Mouse (Mus musculus): ENCODE results near the gene Amhr2. TPM values are rescaled to one million over a fixed set of nuclear protein-coding genes. Genes with fewer than 3 reads are reported as not detected.

The Amhr2 gene
- polyA plus RNA-seq, 1 experiment from 2014 or later, result 1.7 TPM

DNA sequence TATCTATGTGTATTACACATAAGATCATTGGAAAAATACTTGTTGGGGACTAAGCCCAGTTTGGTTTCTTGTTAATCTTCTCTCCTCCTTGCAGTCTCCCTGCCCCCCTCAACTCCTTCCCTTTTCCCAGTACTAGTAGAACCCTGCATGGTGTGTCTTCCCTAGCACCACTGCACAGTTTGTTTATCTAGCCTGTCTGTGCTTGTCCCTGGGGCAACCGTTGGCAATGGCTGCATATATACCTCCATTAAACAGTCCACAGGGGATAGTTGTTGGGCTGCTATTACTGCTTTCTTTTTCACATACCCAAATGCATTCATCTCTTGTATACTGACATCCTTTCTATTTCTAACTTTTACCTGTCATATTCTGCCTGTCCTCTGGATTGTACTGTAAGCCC lies 42.5 kb downstream of the Amhr2 start:
- WGBS, result 76% methylated on average over 1 of the region's 1 CpGs
- Histone ChIP-seq H3K4me1 (no peaks in the 10 kb centered on the region), H3K4me3 (replicated peaks) (no peak overlapping the region), H3K9me3 (replicated peaks) (no peaks in the 10 kb centered on the region), H3K4me2 (no peak overlapping the region), H3K27me3 (no peaks in the 10 kb centered on the region), H3K36me3 (peaks cover 91% of the 10 kb centered on the region), H3K27ac (no peak overlapping the region), H3K9ac (no peak overlapping the region)
- ATAC-seq (replicated peaks; ENCODE audit: low FRiP score), result no peak

DNA sequence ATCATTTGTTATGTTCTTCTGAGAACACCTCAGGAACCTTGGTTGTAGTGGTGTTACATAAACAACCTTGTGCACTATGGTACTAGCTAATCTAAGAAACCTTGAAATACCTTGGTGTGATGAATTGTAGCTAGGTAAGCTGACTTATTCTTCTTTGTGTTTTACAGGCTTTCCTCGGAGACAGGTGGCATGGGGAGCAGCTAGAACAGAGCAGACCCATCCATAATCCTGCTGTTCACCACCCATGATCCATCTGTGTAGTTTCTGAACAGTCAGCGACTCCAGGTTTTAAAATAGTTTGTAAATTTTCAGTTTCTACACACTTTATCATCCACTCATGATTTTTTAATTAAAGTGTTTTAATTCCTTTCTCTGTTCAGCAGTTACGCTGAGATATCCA lies 53.2 kb downstream of the Amhr2 start:
- no peak for ATAC-seq (replicated peaks; ENCODE audit: low FRiP score)
- Histone ChIP-seq H3K4me2 (no peak overlapping the region), H3K27me3 (no peaks in the 10 kb centered on the region), H3K27ac (no peak overlapping the region), H3K36me3 (peaks cover 98% of the 10 kb centered on the region), H3K9ac (no peak overlapping the region), H3K4me1 (no peaks in the 10 kb centered on the region; the same call in 1 of the 2 replicates), H3K9me3 (replicated peaks) (no peaks in the 10 kb centered on the region), H3K4me3 (replicated peaks) (no peak overlapping the region)
- WGBS, result 88% methylated on average over 3 of the region's 3 CpGs

DNA sequence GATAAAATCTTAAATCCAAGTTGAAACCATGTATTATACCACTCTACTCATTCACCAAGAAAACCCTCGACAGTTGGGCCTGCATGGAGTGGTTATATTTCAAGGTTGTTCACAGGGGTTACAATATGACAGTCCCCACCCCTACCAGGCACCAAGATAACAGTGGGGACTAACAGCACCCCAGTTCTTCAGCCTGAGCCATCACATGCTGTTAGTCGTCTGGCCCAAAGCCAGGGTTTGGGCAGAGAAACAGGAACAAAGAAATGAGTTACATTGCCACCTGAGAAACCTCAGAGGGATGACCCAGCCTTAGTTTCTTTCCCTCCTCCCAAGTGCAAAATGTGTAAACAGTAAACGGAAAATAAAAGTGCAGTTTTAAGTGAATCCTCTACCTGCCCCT lies 54.2 kb downstream of the Amhr2 start:
- no peaks in the 10 kb centered on the region for H3K27me3 ChIP-seq
- ATAC-seq (replicated peaks; ENCODE audit: low FRiP score), result no peak
- no peaks in the 10 kb centered on the region; the same call in 1 of the 2 replicates for H3K4me1 ChIP-seq
- 73% methylated on average over 3 of the region's 3 CpGs for WGBS
- no peak overlapping the region for H3K9ac ChIP-seq
- H3K36me3 ChIP-seq, result peaks cover 98% of the 10 kb centered on the region
- H3K4me3 ChIP-seq (replicated peaks), result no peak overlapping the region
- H3K9me3 ChIP-seq (replicated peaks), result no peaks in the 10 kb centered on the region
- no peak overlapping the region for H3K4me2 ChIP-seq
- H3K27ac ChIP-seq, result no peak overlapping the region

DNA sequence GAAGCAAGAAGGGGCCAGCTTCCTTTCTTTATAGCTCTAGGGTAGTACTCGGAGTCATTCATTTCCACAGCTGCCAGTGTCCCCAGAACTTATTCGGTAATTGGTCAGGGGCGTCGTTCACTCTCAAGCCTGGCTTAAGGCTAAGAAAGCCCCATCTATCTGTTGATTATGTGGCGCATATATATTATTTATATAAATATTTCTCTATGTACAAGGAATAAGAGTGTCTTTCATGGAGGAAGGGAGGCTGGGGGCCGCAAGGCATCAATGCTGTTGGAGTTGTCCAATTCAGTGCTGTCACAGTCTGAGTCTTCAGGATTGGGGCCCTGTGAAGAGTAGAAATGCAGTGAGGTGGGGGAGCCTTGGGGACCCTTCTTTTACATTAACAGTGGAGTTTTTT lies 54.7 kb downstream of the Amhr2 start:
- Histone ChIP-seq H3K27ac (no peak overlapping the region), H3K9ac (no peak overlapping the region), H3K4me3 (replicated peaks) (no peak overlapping the region), H3K4me2 (no peak overlapping the region), H3K9me3 (replicated peaks) (no peaks in the 10 kb centered on the region), H3K4me1 (peaks cover under 1% of the 10 kb centered on the region), H3K27me3 (no peaks in the 10 kb centered on the region), H3K36me3 (peaks cover 98% of the 10 kb centered on the region)
- 85% methylated on average over 6 of the region's 6 CpGs for WGBS
- no peak for ATAC-seq (replicated peaks; ENCODE audit: low FRiP score)

DNA sequence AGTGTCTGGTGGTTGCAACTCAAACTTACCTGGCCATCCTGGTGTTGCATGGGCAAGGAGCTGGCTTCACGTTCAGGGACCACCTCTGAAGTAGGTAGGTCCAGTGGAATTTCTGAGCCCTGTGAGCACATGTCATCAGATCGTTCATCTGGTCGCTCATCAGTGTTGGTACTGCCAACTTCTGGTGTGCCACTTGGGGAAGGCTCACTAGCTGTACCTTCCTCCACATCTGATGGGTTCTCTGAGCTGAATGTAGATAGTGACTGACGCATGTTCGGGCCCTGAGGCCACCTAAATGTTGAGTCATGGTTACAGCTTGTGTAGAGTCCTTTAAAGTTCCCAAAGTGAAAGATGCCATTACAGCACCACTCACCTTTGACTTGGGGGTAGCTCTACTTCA lies 55.3 kb downstream of the Amhr2 start:
- Histone ChIP-seq H3K9me3 (replicated peaks) (no peaks in the 10 kb centered on the region), H3K36me3 (peaks cover 97% of the 10 kb centered on the region), H3K4me1 (peaks cover 7% of the 10 kb centered on the region), H3K9ac (no peak overlapping the region), H3K27me3 (no peaks in the 10 kb centered on the region), H3K4me3 (replicated peaks) (no peak overlapping the region), H3K27ac (no peak overlapping the region), H3K4me2 (no peak overlapping the region)
- no peak for ATAC-seq (replicated peaks; ENCODE audit: low FRiP score)
- WGBS, result 87% methylated on average over 5 of the region's 5 CpGs

DNA sequence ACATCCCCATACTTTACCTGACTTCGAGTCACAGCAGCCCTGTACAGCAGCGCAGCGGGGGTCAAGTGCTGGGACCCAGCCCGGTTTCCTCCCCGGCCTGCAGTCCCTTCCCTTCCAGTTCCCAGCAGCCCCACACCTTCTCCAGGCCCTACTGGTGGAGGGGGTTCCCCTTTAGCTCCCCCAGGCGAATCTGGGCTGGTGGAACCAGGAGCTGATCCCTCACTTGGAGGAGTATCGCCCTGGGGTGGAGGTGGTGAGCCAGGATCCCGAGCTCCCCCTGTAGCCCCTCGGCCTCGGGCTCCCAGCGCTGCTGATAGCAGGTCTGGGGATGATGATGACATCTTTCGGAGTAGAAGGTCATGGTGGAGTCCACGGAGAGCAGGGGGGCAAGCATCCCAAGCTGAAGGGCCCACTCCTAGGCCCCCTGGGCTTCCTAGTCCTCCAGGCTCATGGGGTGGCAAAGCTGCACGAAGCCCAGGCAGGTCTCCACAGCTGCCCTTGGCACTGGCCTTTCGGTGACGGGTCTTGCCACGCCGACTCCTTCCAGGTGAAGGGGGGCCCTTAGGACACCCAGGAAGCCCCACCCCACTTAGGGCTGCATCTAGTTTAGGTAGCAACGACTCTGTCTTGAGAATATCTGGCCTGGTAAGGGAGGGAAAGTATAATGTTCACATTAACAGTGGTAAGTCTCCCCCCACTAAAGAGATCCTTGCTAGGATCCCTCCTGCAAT lies 56.1 kb downstream of the Amhr2 start:
- H3K4me1 ChIP-seq, result peaks cover 14% of the 10 kb centered on the region
- peaks cover 90% of the 10 kb centered on the region for H3K36me3 ChIP-seq
- no peak overlapping the region for H3K4me3 ChIP-seq (replicated peaks)
- H3K9me3 ChIP-seq (replicated peaks), result no peaks in the 10 kb centered on the region
- H3K27ac ChIP-seq, result no peak overlapping the region
- no peaks in the 10 kb centered on the region for H3K27me3 ChIP-seq
- WGBS, result 85% methylated on average over 19 of the region's 19 CpGs
- no peak for ATAC-seq (replicated peaks; ENCODE audit: low FRiP score)
- no peak overlapping the region for H3K4me2 ChIP-seq
- 0 out of 2 replicates have a peak overlapping the region, but pooled peaks have one; percentile 0 for H3K9ac ChIP-seq

DNA sequence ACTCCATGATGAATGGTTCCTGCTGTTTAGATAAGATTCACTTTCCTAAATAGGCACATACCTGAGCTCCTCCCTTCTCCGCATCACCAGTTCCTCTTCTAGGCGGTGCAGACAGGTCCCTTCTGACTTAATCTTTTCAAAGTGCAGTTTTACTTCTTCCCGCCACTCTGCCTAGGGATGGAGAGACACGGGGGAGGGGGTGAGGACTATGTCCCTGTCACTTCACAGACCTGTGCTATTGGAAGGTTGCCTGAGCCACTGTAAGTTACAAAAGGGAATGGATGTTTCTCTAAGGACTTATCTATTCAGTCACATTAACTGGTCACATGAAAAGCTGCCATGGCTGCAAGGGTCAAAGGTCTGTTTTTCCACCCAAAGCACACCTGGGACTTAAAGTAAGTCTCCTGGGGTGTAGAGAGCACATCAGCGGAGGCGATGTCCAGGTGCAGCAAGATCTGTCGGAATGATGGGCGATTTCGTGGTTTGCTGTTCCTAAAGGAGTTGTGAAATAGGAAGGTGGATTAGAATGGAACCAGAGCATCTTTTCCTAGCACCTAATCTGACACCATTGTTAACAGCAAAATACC lies 57.2 kb downstream of the Amhr2 start:
- Histone ChIP-seq H3K27ac (no peak overlapping the region), H3K4me2 (no peak overlapping the region), H3K4me3 (replicated peaks) (no peak overlapping the region), H3K9me3 (replicated peaks) (no peaks in the 10 kb centered on the region), H3K4me1 (peaks cover 18% of the 10 kb centered on the region), H3K36me3 (peaks cover 83% of the 10 kb centered on the region), H3K27me3 (no peaks in the 10 kb centered on the region), H3K9ac (no peak overlapping the region)
- WGBS, result 62% methylated on average over 9 of the region's 9 CpGs
- 0 out of 2 replicates have a peak, but pooled peaks have one; percentile 18 for ATAC-seq (replicated peaks; ENCODE audit: low FRiP score)

DNA sequence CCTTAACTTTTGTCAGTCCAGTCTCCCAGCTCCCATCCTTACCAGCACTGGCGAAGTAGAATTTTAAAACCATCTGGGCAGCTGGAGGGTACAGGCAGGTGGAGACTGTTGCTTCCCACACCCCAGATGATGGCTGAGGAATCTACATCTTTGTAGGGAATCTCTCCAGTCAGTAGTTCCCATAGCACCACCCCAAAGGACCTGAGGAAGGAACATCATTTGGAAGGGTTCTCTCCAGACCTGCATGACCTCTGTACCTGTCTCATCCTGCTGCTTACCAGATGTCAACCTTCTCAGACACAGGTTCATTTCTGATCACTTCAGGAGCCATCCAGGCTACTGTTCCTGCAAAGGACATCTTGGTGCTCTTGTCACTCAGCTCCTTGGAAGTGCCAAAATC lies 58.3 kb downstream of the Amhr2 start, which contains the start of gene Gm10337:
Gene Gm10337 (plus strand): TSS at position 276 of the 400 bp plus-strand sequence.
- Histone ChIP-seq H3K36me3 (peaks cover 75% of the 10 kb centered on the region), H3K4me1 (peaks cover 18% of the 10 kb centered on the region), H3K4me3 (replicated peaks) (no peak within 1 kb of the TSS), H3K9ac (no peak within 1 kb of the TSS), H3K4me2 (no peak within 1 kb of the TSS), H3K27me3 (no peaks in the 10 kb centered on the region), H3K27ac (no peak within 1 kb of the TSS), H3K9me3 (replicated peaks) (no peaks in the 10 kb centered on the region)
- 92% methylated on average over 1 of the region's 1 CpGs for WGBS
- no peak for ATAC-seq (replicated peaks; ENCODE audit: low FRiP score)

Other genes starting within 250 kb of the Amhr2 start
- 72.7 and 77.1 TPM in 2 replicates for gene Zfp740, start 242.1 kb upstream of the Amhr2 start, polyA plus RNA-seq (2015; fragmentation: Nextera tagmentation; extraction: Ambion mirVana)
- gene Csad, start 240.6 kb upstream of the Amhr2 start, polyA plus RNA-seq (2015; fragmentation: Nextera tagmentation; extraction: Ambion mirVana), result 95.2 and 112 TPM in 2 replicates
- gene Itgb7, start 213.4 kb upstream of the Amhr2 start, polyA plus RNA-seq (2015; fragmentation: Nextera tagmentation; extraction: Ambion mirVana), result 1.4 TPM in 2 replicates
- 27.9 and 30.3 TPM in 2 replicates for gene Rarg, start 187.8 kb upstream of the Amhr2 start, polyA plus RNA-seq (2015; fragmentation: Nextera tagmentation; extraction: Ambion mirVana)
- gene Gm9918, start 174.8 kb upstream of the Amhr2 start, polyA plus RNA-seq (2015; fragmentation: Nextera tagmentation; extraction: Ambion mirVana), result 0.44 and 0.55 TPM in 2 replicates
- gene Mfsd5, start 165.9 kb upstream of the Amhr2 start, polyA plus RNA-seq (2015; fragmentation: Nextera tagmentation; extraction: Ambion mirVana), result 68.6 and 69.8 TPM in 2 replicates
- gene Espl1, start 149.1 kb upstream of the Amhr2 start, polyA plus RNA-seq (2015; fragmentation: Nextera tagmentation; extraction: Ambion mirVana), result 23.5 and 31.0 TPM in 2 replicates
- gene Pfdn5, start 119.3 kb upstream of the Amhr2 start, polyA plus RNA-seq (2015; fragmentation: Nextera tagmentation; extraction: Ambion mirVana), result 382 and 393 TPM in 2 replicates
- gene Myg1, start 113.7 kb upstream of the Amhr2 start, polyA plus RNA-seq (2015; fragmentation: Nextera tagmentation; extraction: Ambion mirVana), result 106 and 122 TPM in 2 replicates
- gene Aaas, start 94.6 kb upstream of the Amhr2 start, polyA plus RNA-seq (2015; fragmentation: Nextera tagmentation; extraction: Ambion mirVana), result 83.2 and 83.7 TPM in 2 replicates
- gene Sp7, start 78.2 kb upstream of the Amhr2 start, polyA plus RNA-seq (2015; fragmentation: Nextera tagmentation; extraction: Ambion mirVana), result 1.3 and 5.9 TPM in 2 replicates
- 10.8 and 11.1 TPM in 2 replicates for gene Sp1, start 39.2 kb upstream of the Amhr2 start, polyA plus RNA-seq (2015; fragmentation: Nextera tagmentation; extraction: Ambion mirVana)
- 82.9 and 86.1 TPM in 2 replicates for gene Prr13, start 13.7 kb downstream of the Amhr2 start, polyA plus RNA-seq (2015; fragmentation: Nextera tagmentation; extraction: Ambion mirVana)
- 210 and 217 TPM in 2 replicates for gene Pcbp2, start 25.2 kb downstream of the Amhr2 start, polyA plus RNA-seq (2015; fragmentation: Nextera tagmentation; extraction: Ambion mirVana)
- 2.8 and 5.5 TPM in 2 replicates for gene Gm10337, start 58.4 kb downstream of the Amhr2 start, polyA plus RNA-seq (2015; fragmentation: Nextera tagmentation; extraction: Ambion mirVana)
- 15.3 and 19.7 TPM in 2 replicates for gene Map3k12, start 71.7 kb downstream of the Amhr2 start, polyA plus RNA-seq (2015; fragmentation: Nextera tagmentation; extraction: Ambion mirVana)
- gene Tarbp2, start 72.8 kb downstream of the Amhr2 start, polyA plus RNA-seq (2015; fragmentation: Nextera tagmentation; extraction: Ambion mirVana), result 89.9 and 92.0 TPM in 2 replicates
- 2.4 and 3.4 TPM in 2 replicates for gene Npff, start 79.6 kb downstream of the Amhr2 start, polyA plus RNA-seq (2015; fragmentation: Nextera tagmentation; extraction: Ambion mirVana)
- gene Gm28047, start 179.7 kb downstream of the Amhr2 start, polyA plus RNA-seq (2015; fragmentation: Nextera tagmentation; extraction: Ambion mirVana), result not detected in 2 replicates
- 37.6 and 39.4 TPM in 2 replicates for gene Atf7, start 180.1 kb downstream of the Amhr2 start, polyA plus RNA-seq (2015; fragmentation: Nextera tagmentation; extraction: Ambion mirVana)
- 70.2 and 95.0 TPM in 2 replicates for gene Atp5g2, start 227.0 kb downstream of the Amhr2 start, polyA plus RNA-seq (2015; fragmentation: Nextera tagmentation; extraction: Ambion mirVana)